Mouse (Mus musculus) heart, embryonic 12.5 days (tissue): ENCODE results near the gene Lcor. TPM values are rescaled to one million over a fixed set of nuclear protein-coding genes. Genes with fewer than 3 reads are reported as not detected.

Source experiments
- ATAC-seq: fragments of 200-750 bp; cut with Nextera tagmentation; 2 replicates; pipeline ENCODE4 v1.8.0; 2017; ENCODE audit warnings: moderate TSS enrichment, moderate library complexity; ENCODE audit not compliant: insufficient number of reproducible peaks, low FRiP score
- H3K27ac ChIP-seq: fragments of 300-500 bp; sonication (generic); 2 replicates; pipeline ENCODE4 v1.5.1; 2016; ENCODE audit warnings: mild to moderate bottlenecking, moderate library complexity; ENCODE audit not compliant: poor library complexity, severe bottlenecking
- H3K27me3 ChIP-seq: fragments of 300-500 bp; sonication (generic); replicated peaks from 2 replicates; pipeline ENCODE4 v1.6.1; 2016; ENCODE audit warnings: mild to moderate bottlenecking, moderate library complexity
- H3K36me3 ChIP-seq: fragments of 300-500 bp; sonication (generic); 2 replicates; pipeline ENCODE4 v1.6.1; 2016; ENCODE audit warnings: mild to moderate bottlenecking, moderate library complexity
- H3K4me1 ChIP-seq: fragments of 300-500 bp; sonication (generic); replicated peaks from 2 replicates; pipeline ENCODE4 v1.6.1; 2016; ENCODE audit warnings: mild to moderate bottlenecking
- H3K4me2 ChIP-seq: fragments of 300-500 bp; sonication (generic); 2 replicates; pipeline ENCODE4 v1.6.1; 2016; ENCODE audit warnings: mild to moderate bottlenecking, moderate library complexity
- H3K4me3 ChIP-seq: fragments of 300-500 bp; sonication (generic); 2 replicates; pipeline ENCODE4 v1.5.1; 2016; ENCODE audit warnings: mild to moderate bottlenecking
- H3K9ac ChIP-seq: fragments of 300-500 bp; sonication (generic); 2 replicates; pipeline ENCODE4 v1.6.1; 2016; ENCODE audit warnings: mild to moderate bottlenecking, moderate library complexity
- H3K9me3 ChIP-seq: fragments of 300-500 bp; sonication (generic); replicated peaks from 2 replicates; pipeline ENCODE4 v1.6.1; 2016; ENCODE audit warnings: mild to moderate bottlenecking, moderate library complexity
- WGBS: fragments of 180-500 bp; shearing (Covaris S2); methylation state at CpG from one replicate; pipeline ENCODE4 v1.1.7; 2016; 5-methylcytosine and 5-hydroxymethylcytosine counted together
- microRNA-seq: library from miRNA; unstranded; fragments of <30 nt; microRNA quantifications from one replicate; pipeline ENCODE4, GENCODE M21; 2017
- polyA plus RNA-seq: library from polyadenylated mRNA; unstranded; fragments of >200 nt; fragmentation: Nextera tagmentation; extraction: Ambion mirVana; gene quantifications from 2 replicates; pipeline ENCODE4 v1.2.1, GENCODE M21; 2016

Gene Lcor
- polyA plus RNA-seq, 1 experiment from 2014 or later = 14.0 TPM

GRCm38 (mm10) chr19:41597170-41597894 lies 114.9 kb downstream of the Lcor start:
- no peak overlapping the region for H3K9ac ChIP-seq
- peaks cover 21% of the 10 kb centered on the region for H3K4me1 ChIP-seq
- H3K27me3 ChIP-seq = 0 out of 2 replicates have a peak, but pooled peaks cover 3% of the 10 kb centered on the region
- ATAC-seq = no peak
- H3K27ac ChIP-seq = peak overlapping the region; percentile 10; the same call in 1 of the 2 replicates
- H3K36me3 ChIP-seq = no peaks in the 10 kb centered on the region
- no peaks in the 10 kb centered on the region for H3K9me3 ChIP-seq
- H3K4me2 ChIP-seq = no peak overlapping the region
- no peak overlapping the region for H3K4me3 ChIP-seq
- WGBS = 77% methylated on average over 6 of the region's 6 CpGs

DNA sequence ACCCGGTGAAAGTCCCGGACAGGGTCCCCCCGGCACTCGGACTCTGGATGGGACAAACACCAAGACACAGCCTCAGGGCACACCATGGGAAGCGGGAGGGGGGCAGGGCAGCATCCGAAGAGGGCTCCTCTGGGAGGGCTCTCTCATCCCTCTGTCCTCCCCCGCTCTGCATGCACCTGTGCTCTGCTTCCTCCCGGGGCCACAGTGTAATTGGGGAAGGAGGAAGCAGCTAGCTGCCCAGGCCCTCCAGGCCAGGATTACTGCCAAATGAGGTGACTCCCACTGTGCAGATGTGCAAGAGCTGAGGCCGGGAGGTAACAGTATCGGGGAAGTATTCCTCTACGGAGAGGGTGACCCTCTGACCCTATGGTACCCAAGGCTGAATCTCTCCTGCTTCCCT lies 118.2 kb downstream of the Lcor start:
- 57% methylated on average over 11 of the region's 11 CpGs for WGBS
- Histone ChIP-seq H3K4me1 (peaks cover 12% of the 10 kb centered on the region), H3K9me3 (no peaks in the 10 kb centered on the region), H3K27me3 (0 out of 2 replicates have a peak, but pooled peaks cover 5% of the 10 kb centered on the region), H3K9ac (no peak overlapping the region), H3K36me3 (no peaks in the 10 kb centered on the region), H3K4me2 (no peak overlapping the region), H3K4me3 (no peak overlapping the region), H3K27ac (no peak overlapping the region)
- ATAC-seq = no peak

GRCm38 (mm10) chr19:41606208-41606987 lies 124.0 kb downstream of the Lcor start:
- H3K4me1 ChIP-seq = no peaks in the 10 kb centered on the region
- 0 out of 2 replicates have a peak, but pooled peaks cover 3% of the 10 kb centered on the region for H3K27me3 ChIP-seq
- WGBS = 79% methylated on average over 10 of the region's 10 CpGs
- no peak overlapping the region for H3K27ac ChIP-seq
- ATAC-seq = no peak
- H3K4me3 ChIP-seq = no peak overlapping the region
- no peak overlapping the region for H3K4me2 ChIP-seq
- H3K9ac ChIP-seq = no peak overlapping the region
- no peaks in the 10 kb centered on the region for H3K36me3 ChIP-seq
- H3K9me3 ChIP-seq = peaks cover 4% of the 10 kb centered on the region; the same call in 1 of the 2 replicates

DNA sequence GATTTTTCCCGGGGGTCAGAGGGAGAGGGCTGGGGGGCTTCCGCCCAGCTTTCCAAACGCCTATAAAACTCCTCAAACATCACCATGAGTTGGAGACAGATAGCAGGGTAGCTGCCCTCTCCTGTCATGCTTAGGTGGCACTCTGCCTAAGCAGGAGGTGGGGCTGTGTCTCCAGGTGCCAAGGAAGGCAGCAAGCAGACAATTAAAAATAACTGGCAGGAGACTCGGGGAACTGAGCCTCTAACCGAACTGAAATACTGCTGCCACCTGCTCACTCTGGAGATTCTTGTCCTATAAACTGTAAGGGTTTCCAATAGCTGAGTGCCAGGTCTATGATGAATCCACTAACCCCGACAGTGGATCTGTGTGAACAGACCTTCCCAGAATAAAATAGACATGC lies 129.2 kb downstream of the Lcor start:
- no peak overlapping the region for H3K4me2 ChIP-seq
- peaks cover 4% of the 10 kb centered on the region; the same call in 1 of the 2 replicates for H3K9me3 ChIP-seq
- H3K4me1 ChIP-seq = peaks cover 6% of the 10 kb centered on the region; the same call in 1 of the 2 replicates
- H3K4me3 ChIP-seq = no peak overlapping the region
- no peak for ATAC-seq
- no peak overlapping the region for H3K9ac ChIP-seq
- H3K27me3 ChIP-seq = peaks cover 19% of the 10 kb centered on the region
- H3K36me3 ChIP-seq = no peaks in the 10 kb centered on the region
- H3K27ac ChIP-seq = no peak overlapping the region
- WGBS = 75% methylated on average over 6 of the region's 6 CpGs

Small RNAs within 50 kb of the gene (microRNA-seq; reads per million reads assigned to microRNA genes)
- not detected for gene Mir8091

Other genes with a start within 250 kb of the Lcor start
- gene Tm9sf3, start 218.6 kb upstream of the Lcor start, polyA plus RNA-seq = 140 and 142 TPM in 2 replicates
- 1.3 and 1.4 TPM in 2 replicates for gene Pik3ap1, start 97.5 kb upstream of the Lcor start, polyA plus RNA-seq
- 2.8 and 2.9 TPM in 2 replicates for gene Gm340, start 99.7 kb downstream of the Lcor start, polyA plus RNA-seq